Mouse (Mus musculus) effector memory CD4-positive, alpha-beta T cell, adult 7 months (primary cell): ENCODE results near the gene Psma5. TPM values are rescaled to one million over a fixed set of nuclear protein-coding genes. Genes with fewer than 3 reads are reported as not detected.

ENCODE experiments used
- polyA plus RNA-seq: library from polyadenylated mRNA; unstranded; fragments of 100-300 nt; shearing (Covaris generic); gene quantifications from one replicate; pipeline ENCODE4 v1.2.1, GENCODE M21; 2017

The Psma5 gene
- polyA plus RNA-seq = 59.2 TPM

GRCm38 (mm10) chr3:108256719-108257637 is at the start of gene Psma5:
TSS of gene Psma5 (plus strand) at chr3:108256926.

GRCm38 (mm10) chr3:108210771-108211139 is 46.0 kb upstream of the Psma5 start, which contains the start of gene Atxn7l2:
TSS of gene Atxn7l2 (minus strand) at chr3:108210934.

GRCm38 (mm10) chr3:108226558-108227350 is 30.0 kb upstream of the Psma5 start, which contains the start of gene Sypl2:
TSS of gene Sypl2 (minus strand) at chr3:108226648.

GRCm38 (mm10) chr3:108283781-108284601 is 27.3 kb downstream of the Psma5 start, which contains the start of gene Sort1:
TSS of gene Sort1 (plus strand) at chr3:108284082.

Other genes with a start within 250 kb of the Psma5 start
- 0.67 TPM for gene Gstm1, start 239.0 kb upstream of the Psma5 start, polyA plus RNA-seq
- 3.4 TPM for gene Gstm4, start 212.0 kb upstream of the Psma5 start, polyA plus RNA-seq
- 23.5 TPM for gene Ampd2, start 170.3 kb upstream of the Psma5 start, polyA plus RNA-seq
- gene Gnat2, start 164.1 kb upstream of the Psma5 start, polyA plus RNA-seq = not detected
- gene Gnai3, start 110.8 kb upstream of the Psma5 start, polyA plus RNA-seq = 175 TPM
- not detected for gene Gpr61, start 102.0 kb upstream of the Psma5 start, polyA plus RNA-seq
- 1.4 TPM for gene Amigo1, start 70.6 kb upstream of the Psma5 start, polyA plus RNA-seq
- 14.3 TPM for gene Cyb561d1, start 55.7 kb upstream of the Psma5 start, polyA plus RNA-seq
- 14.2 TPM for gene Atxn7l2, start 46.0 kb upstream of the Psma5 start, polyA plus RNA-seq
- not detected for gene Sypl2, start 30.3 kb upstream of the Psma5 start, polyA plus RNA-seq
- 0.09 TPM for gene Sort1, start 27.2 kb downstream of the Psma5 start, polyA plus RNA-seq
- not detected for gene Mybphl, start 108.0 kb downstream of the Psma5 start, polyA plus RNA-seq
- 1.9 TPM for gene Psrc1, start 126.9 kb downstream of the Psma5 start, polyA plus RNA-seq
- 0.72 TPM for gene Celsr2, start 158.6 kb downstream of the Psma5 start, polyA plus RNA-seq
- 126 TPM for gene Sars, start 188.3 kb downstream of the Psma5 start, polyA plus RNA-seq